In the genomic region with DNA sequence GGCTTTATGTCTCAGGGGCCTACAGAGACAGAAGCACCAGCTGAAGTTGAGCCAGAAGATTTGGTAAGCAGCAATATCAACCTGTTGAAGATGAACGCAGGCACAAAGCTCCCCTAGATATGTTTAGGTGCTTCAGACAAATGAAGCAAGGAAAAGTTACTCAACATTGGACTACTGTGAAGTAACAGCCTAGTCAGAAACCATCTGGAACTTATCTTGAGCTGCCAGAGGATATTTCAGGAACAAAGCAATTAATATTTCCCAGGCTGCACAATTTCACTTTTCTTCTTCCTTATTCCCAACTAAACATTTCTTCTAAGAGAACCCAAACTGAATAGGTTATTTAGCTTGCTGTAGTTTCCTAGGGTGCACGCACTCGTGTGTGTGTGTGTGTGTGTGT, we compare ENCODE assay signal across 21 mouse cellular contexts.
DNase-seq lines count a peak whose midpoint lies in the region; ATAC-seq lines count a peak whose summit lies in the region.
"Had no signal": no experiment of that assay in that cellular context is flagged by ENCODE, and none has a peak within 500 bp of the region (broad histone marks: within the 10 kb centered on the region; RNA-seq: fewer than 3 reads in every experiment).

No protein-coding gene starts in this region.

- no peak overlapping the region for H3K4me3 ChIP-seq in intestine, embryonic 16.5 days (ENCODE audit: low read length)
- H3K4me3 ChIP-seq in intestine, embryonic 15.5 days (replicated peaks): no peak overlapping the region
- H3K4me3 ChIP-seq: forebrain, embryonic 13.5 days; hindbrain, embryonic 13.5 days; layer of hippocampus, adult 2 months; midbrain, embryonic 13.5 days; neural tube, embryonic 12.5 days; stomach, embryonic 15.5 days had no signal

- H3K27ac ChIP-seq in intestine, embryonic 16.5 days (ENCODE audit: low read length): no peak overlapping the region
- no peak overlapping the region for H3K27ac ChIP-seq in intestine, embryonic 15.5 days
- H3K27ac ChIP-seq: forebrain, embryonic 13.5 days; hindbrain, embryonic 13.5 days; layer of hippocampus, adult 2 months; midbrain, embryonic 13.5 days; neural tube, embryonic 12.5 days; stomach, embryonic 15.5 days had no signal

- DNase-seq in urinary bladder, postnatal 14 days (ENCODE audit: low spot score): peak; percentile 2
- DNase-seq in urinary bladder, postnatal 4 days (ENCODE audit: low spot score in 2 of 2): no peak
- DNase-seq in gonadal fat pad, adult 2 months (ENCODE audit: low read depth): peak; percentile 1
- DNase-seq in thymus, adult 18-20 months: no peak
- no peak for DNase-seq in ovary, postnatal 36 days (ENCODE audit: low spot score)
- DNase-seq: adrenal gland, adult 2 months; cerebellum, adult 9-11 months; gastrocnemius, postnatal 25 days; heart, postnatal 14 days; kidney, postnatal 10 days; liver had no signal

- 32% methylated on average over 3 of the region's 3 CpGs for WGBS in intestine, embryonic 16.5 days
- 43% methylated on average over 3 of the region's 3 CpGs for WGBS in intestine, embryonic 15.5 days

- H3K9ac ChIP-seq in intestine, embryonic 16.5 days (ENCODE audit: low read depth, low read length): no peak overlapping the region
- H3K9ac ChIP-seq in intestine, embryonic 15.5 days: no peak overlapping the region
- H3K9ac ChIP-seq: forebrain, embryonic 13.5 days; hindbrain, embryonic 13.5 days; midbrain, embryonic 13.5 days; neural tube, embryonic 12.5 days; stomach, embryonic 15.5 days had no signal

- ATAC-seq in intestine, embryonic 16.5 days: peak; percentile 63
- ATAC-seq in intestine, embryonic 15.5 days: no peak
- ATAC-seq: forebrain, embryonic 13.5 days; inflammation-experienced regulatory T-cells, adult 6 months; midbrain, embryonic 13.5 days had no signal

- no peaks in the 10 kb centered on the region for H3K4me1 ChIP-seq in intestine, embryonic 16.5 days (ENCODE audit: control insufficient read depth, insufficient read depth, low read length)
- H3K4me1 ChIP-seq in intestine, embryonic 15.5 days (replicated peaks): no peaks in the 10 kb centered on the region
- H3K4me1 ChIP-seq: forebrain, embryonic 13.5 days; hindbrain, embryonic 13.5 days; midbrain, embryonic 13.5 days; neural tube, embryonic 12.5 days; stomach, embryonic 15.5 days had no signal

- no peak overlapping the region for H3K4me2 ChIP-seq in intestine, embryonic 16.5 days (ENCODE audit: low read depth, low read length)
- no peak overlapping the region for H3K4me2 ChIP-seq in intestine, embryonic 15.5 days (replicated peaks)
- H3K4me2 ChIP-seq: forebrain, embryonic 13.5 days; heart, embryonic 11.5 days; hindbrain, embryonic 13.5 days; midbrain, embryonic 13.5 days; neural tube, embryonic 12.5 days; stomach, embryonic 15.5 days had no signal

- H3K27me3 ChIP-seq in intestine, embryonic 16.5 days (replicated peaks; ENCODE audit: control insufficient read depth, insufficient read depth, low read length): no peaks in the 10 kb centered on the region
- no peaks in the 10 kb centered on the region for H3K27me3 ChIP-seq in intestine, embryonic 15.5 days (replicated peaks)
- H3K27me3 ChIP-seq: forebrain, embryonic 13.5 days; hindbrain, embryonic 13.5 days; midbrain, embryonic 13.5 days; neural tube, embryonic 12.5 days; stomach, embryonic 15.5 days had no signal

- H3K9me3 ChIP-seq in intestine, embryonic 16.5 days (ENCODE audit: control insufficient read depth, low read length): no peaks in the 10 kb centered on the region
- H3K9me3 ChIP-seq in intestine, embryonic 15.5 days: no peaks in the 10 kb centered on the region
- H3K9me3 ChIP-seq: forebrain, embryonic 13.5 days; hindbrain, embryonic 13.5 days; midbrain, embryonic 13.5 days; neural tube, embryonic 12.5 days; stomach, embryonic 15.5 days had no signal

- no peaks in the 10 kb centered on the region for H3K36me3 ChIP-seq in intestine, embryonic 16.5 days (ENCODE audit: control insufficient read depth, insufficient read depth, low read length)
- H3K36me3 ChIP-seq in intestine, embryonic 15.5 days: no peaks in the 10 kb centered on the region
- H3K36me3 ChIP-seq: hindbrain, embryonic 13.5 days; midbrain, embryonic 13.5 days; neural tube, embryonic 12.5 days; stomach, embryonic 15.5 days had no signal

Comparison
In these comparisons a context has a peak if more than half of its experiments do, and no peak if none do; other contexts are left out.
1. DNase-seq: peak in urinary bladder, postnatal 14 days (single experiment) and gonadal fat pad, adult 2 months (single experiment); none in urinary bladder, postnatal 4 days (0 of 2), thymus, adult 18-20 months (0 of 2) and ovary, postnatal 36 days (single experiment).